Comparison of ENCODE assay signal across 8 mouse cellular contexts in the genomic region with DNA sequence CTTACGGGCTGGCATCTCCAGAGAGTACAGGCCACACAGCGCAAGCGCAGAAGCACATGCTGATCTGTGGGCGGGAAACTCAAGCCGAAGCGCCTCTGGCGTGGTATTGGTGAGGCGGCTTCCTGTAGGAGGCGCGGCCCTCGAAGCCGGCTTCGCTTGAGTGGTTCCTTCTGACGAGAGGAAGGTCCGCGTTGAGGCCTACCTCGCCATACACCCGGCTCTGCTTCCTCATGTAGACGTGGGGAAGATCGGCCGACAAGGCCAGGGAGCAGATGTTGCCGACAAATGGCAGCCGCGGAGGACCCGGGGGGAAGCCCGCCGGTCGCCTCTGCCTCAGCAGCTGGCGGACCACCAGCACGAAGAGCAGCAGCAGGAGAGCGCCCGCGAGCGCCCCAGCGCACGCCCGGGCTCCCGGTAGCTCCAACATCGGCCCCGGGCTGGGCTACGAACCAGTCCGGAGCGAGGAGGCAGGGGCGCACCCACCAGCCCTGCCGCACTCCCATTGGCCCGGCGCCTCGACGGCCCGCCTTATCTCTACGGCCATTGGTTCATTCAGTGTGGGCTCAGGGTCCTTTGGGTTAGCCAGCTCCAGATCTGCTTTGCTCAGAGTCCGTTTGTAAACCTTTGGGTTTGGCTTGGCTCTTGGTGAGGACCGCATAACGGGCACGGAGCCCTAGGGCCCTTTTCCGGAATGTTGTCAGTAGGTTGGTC. TPM values are rescaled to one million over a fixed set of nuclear protein-coding genes. Genes with fewer than 3 reads are reported as not detected.
DNase-seq lines count a peak whose midpoint lies in the region; ATAC-seq and TF ChIP-seq lines count a peak whose summit lies in the region.

A gene (minus strand): TSS at position 442 of the 711 bp plus-strand sequence.

- H3K9me3 ChIP-seq in limb, embryonic 11.5 days (ENCODE audit: control insufficient read depth, low read length), result no peaks in the 10 kb centered on the region
- H3K9me3 ChIP-seq in midbrain, embryonic 13.5 days, result no peaks in the 10 kb centered on the region

- H3K36me3 ChIP-seq in limb, embryonic 11.5 days (ENCODE audit: control insufficient read depth, insufficient read depth, low read length), result no peaks in the 10 kb centered on the region
- no peaks in the 10 kb centered on the region for H3K36me3 ChIP-seq in midbrain, embryonic 13.5 days
- no peaks in the 10 kb centered on the region for H3K36me3 ChIP-seq in small intestine, adult 2 months (ENCODE audit: control insufficient read depth, insufficient read depth, low read length)

- H3K9ac ChIP-seq in limb, embryonic 11.5 days (ENCODE audit: low read length), result peak within 1 kb of the TSS; percentile 71
- H3K9ac ChIP-seq in midbrain, embryonic 13.5 days (replicated peaks), result peak within 1 kb of the TSS; percentile 66

- 3% methylated on average over 56 of the region's 56 CpGs for WGBS in limb, embryonic 11.5 days
- 2% methylated on average over 56 of the region's 56 CpGs for WGBS in midbrain, embryonic 13.5 days
- 3% methylated on average over 56 of the region's 56 CpGs for WGBS in small intestine, adult 2 months

- peak within 1 kb of the TSS; percentile 67 for H3K4me2 ChIP-seq in limb, embryonic 11.5 days (ENCODE audit: low read depth, severe bottlenecking)
- peak within 1 kb of the TSS; percentile 77 for H3K4me2 ChIP-seq in midbrain, embryonic 13.5 days (replicated peaks)

- peak; percentile 98 for DNase-seq in brain, embryonic 14.5 days (ENCODE audit: low read depth)
- DNase-seq in heart, adult 9 months (ENCODE audit: low spot score in 2 of 2), result peak; percentile 92 to 94
- DNase-seq in kidney, adult 8-10 months, result peak; percentile 83 to 87
- peak; percentile 88 for DNase-seq in limb, embryonic 11.5 days (ENCODE audit: low spot score)
- no peak for DNase-seq in adipocyte (ENCODE audit: low spot score)

- no peaks in the 10 kb centered on the region for H3K4me1 ChIP-seq in limb, embryonic 11.5 days (ENCODE audit: control insufficient read depth, insufficient read depth, low read length)
- no peaks in the 10 kb centered on the region for H3K4me1 ChIP-seq in midbrain, embryonic 13.5 days (replicated peaks)
- no peaks in the 10 kb centered on the region for H3K4me1 ChIP-seq in small intestine, adult 2 months (ENCODE audit: control insufficient read depth, insufficient read depth, insufficient read length, low read length)

- peak; percentile 15; the same call in 1 of the 2 replicates for TF ChIP-seq CTCF in brain, embryonic 14.5 days (IDR thresholded peaks at IDR 0.05; ENCODE audit: borderline replicate concordance, extremely low read depth, insufficient read depth, insufficient read length)
- TF ChIP-seq CTCF in small intestine, adult 2 months (IDR thresholded peaks at IDR 0.05; ENCODE audit: extremely low read depth, insufficient read length, insufficient replicate concordance, low read depth, low read length), result peak; percentile 25; the same call in 1 of the 2 replicates

- H3K27me3 ChIP-seq in limb, embryonic 11.5 days (ENCODE audit: control insufficient read depth, insufficient read depth, low read length), result no peaks in the 10 kb centered on the region
- H3K27me3 ChIP-seq in midbrain, embryonic 13.5 days, result no peaks in the 10 kb centered on the region
- H3K27me3 ChIP-seq in small intestine, adult 2 months (ENCODE audit: control insufficient read depth, insufficient read depth, low read length), result no peaks in the 10 kb centered on the region

- peak; percentile 82 for ATAC-seq in erythroblast, adult 5-6 weeks (replicated peaks; ENCODE audit: low FRiP score, poor library complexity, severe bottlenecking)
- peak; percentile 100 for ATAC-seq in limb, embryonic 11.5 days (ENCODE audit: insufficient number of reproducible peaks, low FRiP score, low TSS enrichment, low read depth)
- peak; percentile 100 for ATAC-seq in midbrain, embryonic 13.5 days

- TF ChIP-seq POLR2A in brain, embryonic 14.5 days (IDR thresholded peaks at IDR 0.05; ENCODE audit: borderline replicate concordance, extremely low read depth, insufficient read depth, insufficient read length, poor library complexity, severe bottlenecking), result no peak
- no peak for TF ChIP-seq POLR2A in small intestine, adult 2 months (IDR thresholded peaks at IDR 0.05; ENCODE audit: low read depth, low read length)

- H3K4me3 ChIP-seq in limb, embryonic 11.5 days (ENCODE audit: low read depth, low read length), result peak within 1 kb of the TSS; percentile 41
- H3K4me3 ChIP-seq in midbrain, embryonic 13.5 days (replicated peaks), result peak within 1 kb of the TSS; percentile 65
- H3K4me3 ChIP-seq in small intestine, adult 2 months (ENCODE audit: low read depth, low read length), result peak within 1 kb of the TSS; percentile 77

- peak within 1 kb of the TSS; percentile 52; the same call in 1 of the 2 replicates for H3K27ac ChIP-seq in limb, embryonic 11.5 days (replicated peaks; ENCODE audit: low read depth, low read length)
- H3K27ac ChIP-seq in midbrain, embryonic 13.5 days, result peak within 1 kb of the TSS; percentile 69
- peak within 1 kb of the TSS; percentile 58 for H3K27ac ChIP-seq in small intestine, adult 2 months (ENCODE audit: insufficient read depth, low read depth, low read length)

RNA-seq across cellular contexts. Expression of the gene that starts here (rescaled TPM):
- 0.49 and 0.66 TPM in 2 replicates for polyA plus RNA-seq in brain, embryonic 14.5 days (2012; rRNA removed)
- not detected in 2 replicates for total RNA-seq in erythroblast, adult 5-6 weeks (2015; ENCODE audit: low replicate concordance)
- total RNA-seq in erythroblast, adult 5-6 weeks (2017; ENCODE audit: low replicate concordance), result not detected in 2 replicates
- 0.88 and 1.4 TPM in 2 replicates for polyA plus RNA-seq in limb, embryonic 11.5 days (2014; fragmentation: Nextera tagmentation; extraction: Ambion mirVana)
- 0.68 and 0.90 TPM in 2 replicates for polyA plus RNA-seq in midbrain, embryonic 13.5 days (2015; fragmentation: Nextera tagmentation; extraction: Ambion mirVana)
- polyA plus RNA-seq in small intestine, adult 2 months (2012; rRNA removed), result 0.44 and 0.53 TPM in 2 replicates

Comparison
In these comparisons a context has a peak if more than half of its experiments do, and no peak if none do; other contexts are left out.
1. Peak in DNase-seq in brain, embryonic 14.5 days; RNA of the gene not detected or under 1 TPM.
2. Peak in ATAC-seq in erythroblast, adult 5-6 weeks; RNA of the gene not detected or under 1 TPM.
3. Peak in ATAC-seq, H3K4me3 ChIP-seq, H3K27ac ChIP-seq, H3K9ac ChIP-seq and H3K4me2 ChIP-seq in midbrain, embryonic 13.5 days; RNA of the gene not detected or under 1 TPM.